Mouse (Mus musculus) erythroblast, adult 5-6 weeks (primary cell): ENCODE results near the gene Gtf2h5. TPM values are rescaled to one million over a fixed set of nuclear protein-coding genes. Genes with fewer than 3 reads are reported as not detected.

Source experiments
- ATAC-seq: replicated peaks from 2 replicates; pipeline ENCODE4 v1.8.0; 2016; ENCODE audit warnings: moderate number of reproducible peaks, mild to moderate bottlenecking, moderate TSS enrichment, inconsistent platforms; ENCODE audit not compliant: poor library complexity, low FRiP score, severe bottlenecking
- total RNA-seq, 2 experiments: library from RNA; stranded (forward) in 1 of 2; stranded (reverse) in 1 of 2; fragments of 150-400 nt in 1 of 2; fragments of 200-764, 138-1000 nt in 1 of 2; gene quantifications; 2 replicates each; pipeline versions ENCODE4 v1.2.3 to v1.2.4; 2015 to 2017; ENCODE audit warnings: low replicate concordance in 2 of 2

The Gtf2h5 gene
- 13.8 and 27.4 TPM in 2 replicates for total RNA-seq (2015; ENCODE audit: low replicate concordance)
- 14.9 and 15.5 TPM in 2 replicates for total RNA-seq (2017; ENCODE audit: low replicate concordance)

DNA sequence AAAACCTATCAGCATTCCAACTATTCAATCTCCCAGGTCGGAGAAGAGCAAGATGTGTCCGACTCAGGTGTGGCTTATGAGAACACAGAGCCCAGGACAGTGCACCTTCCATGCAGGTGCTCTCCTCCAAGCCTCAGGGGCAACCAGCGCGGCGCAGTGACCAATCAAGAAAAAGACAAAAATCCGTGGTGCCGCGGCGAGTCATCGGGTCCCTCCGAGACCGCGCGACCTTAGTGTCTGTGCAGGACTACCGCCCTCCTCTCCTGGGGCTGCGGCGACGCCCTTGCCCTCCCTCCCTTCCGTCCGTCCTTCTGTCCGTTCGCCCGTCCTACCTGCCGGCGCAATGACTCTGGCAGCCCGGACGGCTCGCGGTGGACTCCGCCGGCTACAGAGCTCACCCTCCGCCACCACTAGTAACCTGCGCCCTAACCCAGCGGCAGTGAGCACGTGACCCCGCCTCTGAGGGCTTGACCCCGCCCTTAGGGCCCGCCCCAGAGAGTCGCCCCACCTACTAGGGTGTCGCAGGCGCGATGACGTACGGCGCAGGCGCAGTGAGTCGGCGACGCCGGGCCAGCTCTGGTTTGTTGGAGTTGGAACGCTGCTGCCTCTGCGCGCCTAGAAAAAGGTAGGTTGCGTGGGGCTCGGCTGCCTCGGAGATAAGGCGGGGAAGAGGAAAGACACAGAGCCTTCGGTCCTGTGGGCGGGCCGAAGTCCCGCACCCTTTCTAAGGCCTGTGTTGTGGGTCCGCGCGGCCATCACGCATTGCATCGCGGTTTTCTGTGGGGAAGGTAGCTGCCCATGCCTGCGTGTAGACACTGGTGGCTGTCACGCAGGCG, at the start of gene Gtf2h5, which contains the start of gene Serac1:
TSS of gene Gtf2h5 (plus strand) at position 500 of the 836 bp plus-strand sequence.
TSS of gene Serac1 (minus strand) at position 455 of the 836 bp plus-strand sequence.
- ATAC-seq = peak; percentile 97

DNA sequence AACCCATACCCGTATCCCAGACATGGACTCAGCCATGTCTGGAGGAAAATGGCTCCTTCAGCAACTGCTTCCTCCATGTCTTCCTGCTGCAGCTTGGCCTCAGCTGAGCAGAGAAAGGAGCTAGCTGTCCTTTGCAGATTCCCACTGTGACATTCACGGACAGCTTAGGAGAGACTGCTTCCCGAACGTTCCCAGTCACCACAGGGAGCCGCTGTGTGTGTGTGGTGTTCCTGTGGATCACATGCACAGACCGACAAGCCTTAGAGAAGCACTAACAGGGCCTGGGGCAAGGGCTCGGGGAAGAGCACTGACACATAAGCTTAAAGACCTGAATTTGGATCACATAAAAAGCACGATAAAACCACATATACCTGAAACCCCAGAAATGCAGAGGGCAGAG, 43.9 kb upstream of the Gtf2h5 start:
- no peak for ATAC-seq

DNA sequence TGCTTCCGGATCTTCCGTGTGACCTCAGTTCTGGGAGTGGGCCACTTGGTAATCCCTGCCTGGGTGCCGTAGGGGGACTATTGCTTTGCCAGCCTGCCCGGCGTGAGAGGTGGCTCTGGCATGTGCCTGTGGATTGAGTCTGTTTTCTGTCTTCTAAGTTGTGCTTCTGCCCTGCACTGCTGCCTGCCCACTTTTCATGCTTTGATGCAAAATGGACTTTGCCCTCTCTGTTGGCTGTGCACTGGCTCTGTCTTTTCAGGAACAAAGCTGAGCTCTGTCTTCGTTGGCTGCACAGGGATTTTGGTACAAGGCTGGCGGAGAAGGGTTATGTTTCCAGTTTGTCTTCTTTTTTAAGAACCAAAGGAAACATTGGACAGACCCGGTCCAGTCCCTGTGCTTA, 43.1 kb upstream of the Gtf2h5 start:
- ATAC-seq = no peak

DNA sequence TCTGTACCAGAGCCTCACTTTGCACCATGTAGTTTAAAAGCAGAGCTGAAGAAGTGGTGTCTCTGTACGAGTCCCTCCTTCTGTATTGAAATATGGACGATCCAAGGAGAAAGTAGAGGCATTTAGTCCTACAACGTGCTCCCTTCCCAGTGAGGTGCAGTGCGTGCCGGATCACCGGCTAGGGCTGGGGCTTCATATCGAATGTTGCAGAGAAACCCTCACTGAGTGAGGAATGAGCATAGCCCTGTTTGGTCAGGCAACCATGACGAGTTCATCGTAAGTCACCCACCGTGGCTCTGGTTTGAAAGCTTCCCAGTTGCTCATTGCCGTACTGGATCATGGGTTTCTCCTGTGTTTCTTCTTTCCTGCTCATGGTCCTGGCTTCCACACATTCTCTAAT, 42.7 kb upstream of the Gtf2h5 start:
- ATAC-seq = no peak

DNA sequence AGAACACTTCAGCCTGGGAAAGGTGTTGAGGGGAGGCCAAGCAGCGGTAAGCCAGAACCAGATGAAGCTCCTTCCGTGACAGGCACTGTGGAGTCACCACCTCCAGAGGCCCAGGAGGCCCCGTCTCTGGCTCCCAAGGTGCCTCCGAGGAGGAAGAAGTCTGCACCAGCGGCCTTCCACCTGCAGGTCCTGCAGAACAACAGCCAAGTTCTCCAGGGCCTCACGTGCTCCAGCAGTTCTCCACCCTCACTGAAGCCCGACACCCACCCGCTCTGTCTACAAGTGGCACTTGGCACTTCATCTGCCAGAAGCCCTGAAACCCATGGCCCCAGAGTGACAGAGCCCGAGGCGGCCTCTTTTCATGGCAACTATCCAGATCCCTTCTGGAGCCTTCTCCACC, 42.1 kb upstream of the Gtf2h5 start:
- no peak for ATAC-seq

DNA sequence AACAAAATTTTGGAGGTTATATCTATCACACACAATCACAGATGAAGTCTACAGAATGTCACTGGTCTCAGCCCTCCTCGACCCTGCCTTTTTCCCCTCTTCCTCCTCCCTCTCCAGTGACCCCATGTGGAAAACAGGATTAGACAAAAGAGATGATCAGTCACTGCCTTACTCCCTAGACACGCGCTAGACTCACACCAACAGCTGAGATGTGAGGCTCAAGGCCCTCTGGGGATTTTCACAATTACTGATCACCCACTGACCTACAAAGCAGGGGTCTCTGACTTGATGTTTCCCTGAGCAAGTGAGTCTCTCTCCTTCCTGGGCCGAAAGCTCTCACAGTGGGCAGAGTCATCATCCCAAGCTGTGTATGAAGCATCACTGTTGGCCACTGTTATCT, 26.8 kb upstream of the Gtf2h5 start:
- ATAC-seq = no peak

DNA sequence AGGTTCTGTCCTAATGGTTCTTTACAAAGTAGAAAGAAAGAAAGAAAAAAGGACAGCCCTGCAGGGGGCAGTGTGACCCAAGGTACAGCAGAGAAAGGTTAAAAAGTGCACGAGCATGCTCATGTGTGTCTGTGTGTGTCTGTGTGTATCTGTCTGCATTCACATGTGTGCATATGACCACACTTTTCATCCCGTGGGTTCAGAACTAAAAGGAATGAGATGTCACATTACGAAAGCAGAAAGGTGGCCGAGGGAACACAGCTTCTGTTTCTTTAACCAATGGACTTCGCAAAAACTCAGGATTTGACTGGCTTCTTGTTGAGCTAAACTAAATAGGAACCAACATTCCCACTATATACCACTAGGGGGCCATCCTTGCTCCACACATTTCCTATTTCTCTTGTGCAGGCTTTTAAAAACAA, 24.6 kb upstream of the Gtf2h5 start:
- ATAC-seq = peak; percentile 68

DNA sequence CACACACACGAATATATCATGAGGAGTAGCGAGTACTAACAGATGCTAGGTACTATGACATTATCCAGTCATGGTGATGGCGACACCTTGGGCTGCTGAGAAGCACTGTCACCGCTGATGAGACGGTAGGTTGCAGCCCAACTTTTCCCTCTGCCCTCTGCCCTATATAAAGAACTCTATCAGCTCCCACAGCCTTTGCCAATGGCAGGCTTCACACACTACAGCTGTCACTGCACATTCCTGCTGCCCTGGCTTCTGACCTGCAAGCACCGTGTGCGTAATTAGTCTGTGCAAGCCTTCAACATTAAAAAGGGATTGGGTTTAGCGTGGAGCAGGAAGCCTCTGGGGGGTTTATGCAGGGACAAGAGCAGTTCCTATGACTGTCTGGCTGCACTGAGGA, 16.8 kb upstream of the Gtf2h5 start:
- ATAC-seq = no peak

DNA sequence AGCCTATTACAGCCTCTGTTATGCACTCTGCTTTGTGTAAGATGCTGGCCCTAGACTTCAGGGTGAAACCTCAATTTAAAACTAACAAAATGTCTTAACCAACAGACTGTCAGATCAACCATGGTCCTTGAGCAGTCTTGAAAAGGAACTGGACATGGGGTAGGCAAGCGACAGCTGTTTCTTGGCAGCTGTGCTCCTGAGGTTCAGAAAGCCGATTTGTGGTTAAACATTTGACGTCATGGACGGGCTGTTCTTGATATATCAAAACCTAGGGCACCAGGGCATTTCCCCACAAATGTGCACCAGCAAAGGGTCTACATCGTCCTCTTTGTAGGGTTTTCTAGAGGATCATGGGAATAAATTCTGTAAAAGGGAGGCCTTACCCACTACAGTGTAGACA, 16.1 kb upstream of the Gtf2h5 start:
- no peak for ATAC-seq

DNA sequence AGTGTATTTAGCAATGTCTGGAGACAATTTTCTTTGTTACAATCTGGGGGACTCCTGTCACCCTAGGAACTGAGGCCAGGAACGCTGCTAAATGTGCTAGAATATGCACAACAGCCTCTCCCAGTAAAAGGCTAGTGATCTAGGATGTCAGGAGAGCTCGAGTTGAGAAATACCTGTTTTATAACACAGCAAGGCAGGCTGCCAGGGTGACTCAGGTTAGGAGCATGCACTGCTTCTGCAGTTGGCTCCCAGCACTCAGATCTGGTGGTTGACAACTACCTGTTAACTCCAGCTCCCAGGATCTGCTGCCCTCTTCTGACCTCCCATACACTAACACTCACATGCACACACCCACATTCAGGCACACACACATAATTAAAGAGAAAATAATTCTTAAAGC, 13.6 kb upstream of the Gtf2h5 start:
- ATAC-seq = no peak

DNA sequence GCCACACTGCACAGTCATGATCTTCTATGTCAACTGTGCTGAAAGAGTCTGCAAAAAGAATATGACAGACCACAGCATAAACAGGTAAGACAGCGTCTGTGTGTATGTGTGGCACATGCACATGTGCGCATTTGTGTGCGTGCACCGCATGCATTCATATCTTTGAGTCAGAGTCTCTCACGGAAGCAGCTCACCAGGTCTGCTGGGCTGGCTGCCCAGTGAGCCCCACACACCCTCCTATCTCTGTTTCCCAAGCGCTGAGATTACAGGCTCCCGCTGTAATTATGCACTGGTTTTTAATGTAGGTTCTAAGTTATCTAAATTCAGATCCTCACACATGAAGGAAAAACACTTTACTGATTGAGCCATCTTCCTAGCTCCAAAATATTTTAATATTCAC, 12.0 kb upstream of the Gtf2h5 start:
- ATAC-seq = no peak

DNA sequence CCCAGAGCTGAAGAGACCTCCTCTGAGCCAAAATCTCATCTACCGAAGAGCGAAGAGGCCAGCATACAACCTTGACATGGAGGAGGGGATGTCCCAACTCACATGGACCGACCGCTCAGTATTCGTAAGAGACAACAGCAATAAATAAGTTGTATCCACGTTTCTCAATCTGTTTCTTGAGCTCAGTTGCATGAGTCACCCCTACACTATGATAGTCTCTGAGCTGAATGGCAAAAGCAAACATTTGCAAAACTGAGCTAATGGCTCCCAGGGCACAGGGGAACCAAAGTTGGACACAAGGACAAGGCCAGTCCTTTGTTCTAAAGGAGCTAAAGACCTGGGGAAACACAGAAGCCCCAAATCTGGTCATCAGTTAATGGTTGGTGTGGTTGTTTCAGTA, 9.7 kb upstream of the Gtf2h5 start:
- no peak for ATAC-seq

DNA sequence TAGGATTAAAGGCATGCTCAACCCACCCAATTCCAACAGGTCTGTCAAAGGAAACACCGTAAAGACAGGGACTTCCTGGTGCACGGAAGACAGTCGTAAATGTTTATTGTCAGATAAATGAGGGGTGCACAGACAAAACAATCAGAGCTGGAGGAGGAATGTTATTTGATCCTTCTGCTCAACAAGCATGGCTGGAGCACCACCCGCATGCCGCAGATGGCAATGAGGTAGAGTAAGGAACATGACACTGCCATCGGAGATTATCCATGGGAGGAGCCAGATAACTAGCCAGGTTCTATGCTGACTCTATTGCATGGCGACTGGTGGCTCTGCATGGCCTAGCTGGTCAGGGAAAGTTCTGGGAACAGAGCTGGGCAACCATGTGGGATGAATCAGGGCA, 6.2 kb upstream of the Gtf2h5 start:
- no peak for ATAC-seq

DNA sequence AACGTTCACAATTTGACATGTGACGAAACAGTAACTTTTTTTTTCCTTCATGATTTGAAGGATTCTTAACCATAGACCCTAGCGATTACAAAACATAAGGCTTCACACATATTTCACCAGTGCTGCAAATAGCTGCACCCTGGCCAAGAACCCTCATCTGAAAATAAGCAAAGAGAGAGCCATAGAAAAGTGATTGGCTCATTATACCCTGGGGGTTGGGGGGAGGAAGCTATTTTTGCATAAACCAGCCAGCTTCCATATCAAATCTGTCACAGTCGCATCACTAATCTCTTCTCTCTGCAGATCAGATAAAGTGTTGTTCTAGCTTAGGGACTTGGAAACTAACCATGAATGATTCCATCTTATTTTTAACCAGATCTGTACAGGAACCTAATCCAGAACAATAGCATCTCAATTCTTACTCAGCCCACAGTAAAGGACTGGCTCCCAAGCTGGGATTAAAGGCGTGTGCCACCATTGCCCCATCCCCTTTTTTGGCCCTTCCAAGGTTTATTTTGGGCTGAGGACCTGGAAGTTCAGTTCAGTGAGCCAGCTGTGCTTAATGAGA, 3.8 kb downstream of the Gtf2h5 start:
- ATAC-seq = no peak

DNA sequence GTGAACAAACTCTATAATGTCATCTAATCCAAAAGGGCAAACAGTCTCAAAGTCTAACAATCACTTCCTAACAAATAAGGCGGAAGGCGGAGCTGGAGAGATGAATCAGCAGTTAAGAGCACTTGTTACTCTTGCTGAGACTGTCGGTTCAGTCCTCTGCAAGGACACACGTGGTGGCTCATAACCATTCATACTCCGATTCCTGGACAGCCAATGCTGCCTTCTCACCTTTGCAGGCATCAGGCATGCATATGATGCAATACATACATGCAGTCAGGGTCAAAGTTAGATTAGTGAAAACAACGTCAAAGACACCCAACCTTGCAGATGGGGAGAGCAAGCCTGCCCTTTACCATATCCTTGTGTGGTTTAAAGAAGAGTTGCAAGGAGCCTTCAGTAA, 12.0 kb downstream of the Gtf2h5 start:
- ATAC-seq = no peak

DNA sequence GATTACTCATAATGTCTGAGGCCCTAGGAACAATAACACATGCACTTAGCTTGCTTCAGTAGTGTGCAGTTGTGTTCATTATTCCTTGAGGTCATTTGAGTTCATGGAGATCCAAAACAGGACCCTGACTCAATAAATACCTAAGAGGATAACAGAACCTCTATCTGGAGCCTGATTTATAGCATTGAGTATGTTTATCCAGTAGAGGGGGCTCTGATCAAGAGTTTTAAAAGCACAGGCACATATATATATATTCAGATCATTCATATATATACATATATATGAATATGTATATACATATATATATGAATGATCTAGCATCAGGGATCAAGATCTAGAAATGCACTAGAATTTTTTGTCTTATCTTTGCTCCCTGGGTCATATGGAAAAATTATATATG, 16.0 kb downstream of the Gtf2h5 start:
- ATAC-seq = no peak

DNA sequence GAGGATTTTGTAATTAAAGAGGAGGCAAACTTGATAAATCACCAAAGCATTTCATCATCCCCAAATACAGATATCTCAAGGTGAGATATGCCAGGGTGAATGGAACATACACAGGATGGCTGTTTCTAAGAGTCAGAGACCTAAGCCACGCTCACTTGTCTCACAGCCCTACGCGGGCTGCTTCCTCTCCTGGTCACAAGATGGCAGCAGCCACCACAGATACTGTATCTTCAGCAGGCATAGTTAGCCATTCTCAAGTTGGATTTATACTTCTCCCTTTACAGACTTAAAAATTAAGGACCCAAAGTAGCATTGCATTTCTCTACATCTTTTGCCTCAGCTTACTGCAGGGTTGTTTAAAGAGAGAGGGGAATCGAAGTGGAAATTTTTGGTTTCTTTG, 18.3 kb downstream of the Gtf2h5 start:
- ATAC-seq = no peak

DNA sequence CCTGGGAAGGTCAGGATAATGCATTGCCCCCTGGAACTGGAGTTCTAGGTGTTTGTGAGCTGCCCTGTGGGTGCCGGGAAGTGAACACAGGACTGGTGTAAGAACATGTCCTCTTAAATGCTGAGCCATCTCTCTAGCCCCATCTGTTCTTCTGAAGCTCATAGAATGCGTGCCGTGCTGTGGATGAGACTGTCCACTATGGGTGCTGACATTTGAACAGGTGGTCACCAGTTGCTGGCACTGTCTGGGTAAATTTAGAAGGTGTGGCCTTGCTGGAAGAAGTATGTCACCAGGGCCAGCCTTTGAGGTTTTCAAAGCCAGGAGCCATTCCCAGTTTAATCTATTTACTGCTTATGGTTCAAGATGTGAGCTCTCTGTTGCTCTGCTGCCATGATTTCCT, 22.7 kb downstream of the Gtf2h5 start:
- ATAC-seq = no peak

DNA sequence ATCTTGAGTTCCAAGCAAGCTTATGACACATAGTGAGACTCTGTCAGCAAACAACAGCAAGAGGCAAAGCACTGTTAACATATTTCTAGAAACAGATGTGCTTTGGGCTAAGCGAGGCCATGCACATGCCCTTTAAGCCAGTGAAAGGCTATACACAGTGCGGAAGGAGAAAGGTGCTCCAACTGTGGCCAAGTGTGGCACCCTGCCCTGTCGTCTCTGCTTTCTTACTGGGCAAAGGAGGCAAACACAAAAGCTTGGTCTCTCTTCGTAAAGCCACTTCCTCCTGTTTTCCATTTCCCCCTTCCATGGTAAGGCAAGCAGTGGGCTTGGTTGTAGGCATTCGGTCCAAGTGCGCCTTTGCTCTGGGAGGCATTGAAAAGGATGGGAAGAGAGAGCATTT, 24.0 kb downstream of the Gtf2h5 start:
- ATAC-seq = no peak

DNA sequence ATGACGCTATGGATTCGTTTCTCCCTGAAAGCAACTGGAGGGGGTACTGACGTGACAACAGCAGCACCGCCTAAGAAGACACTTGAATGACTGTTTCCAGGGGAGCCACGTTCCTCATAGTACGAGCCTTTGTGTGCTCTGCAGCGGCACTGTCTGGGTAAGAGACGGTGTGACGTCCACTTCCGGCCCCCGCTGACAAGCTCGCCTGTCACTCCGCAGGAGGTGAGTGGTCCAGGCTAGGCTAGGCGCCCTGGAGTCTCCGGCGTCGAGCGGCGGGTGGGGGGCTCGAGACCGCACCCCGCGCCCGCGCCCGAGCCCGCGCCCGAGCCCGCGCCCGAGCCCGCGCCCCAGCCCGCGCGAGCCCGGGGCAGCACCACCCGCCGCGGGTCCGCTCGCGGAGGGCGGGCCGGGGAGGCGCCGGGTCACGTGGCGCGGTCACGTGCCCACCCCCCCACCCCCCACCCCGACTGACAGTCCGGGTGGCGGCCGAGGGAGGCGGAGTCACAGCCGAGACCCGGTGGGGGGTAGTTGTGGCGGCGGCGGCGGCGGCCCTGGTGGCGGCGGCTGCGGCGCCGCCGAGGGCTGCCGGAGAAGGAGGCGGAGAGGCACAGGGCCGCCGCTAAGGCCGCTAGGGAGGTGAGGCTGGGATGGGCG, 26.9 kb downstream of the Gtf2h5 start, which contains the start of gene Tulp4:
TSS of gene Tulp4 (plus strand) at position 77 of the 654 bp plus-strand sequence.
- peak; percentile 65 for ATAC-seq
